Mouse (Mus musculus): ENCODE measurements around the gene Clk3. TPM values are rescaled to one million over a fixed set of nuclear protein-coding genes. Genes with fewer than 3 reads are reported as not detected.
"Not testable (repeated sequence)": the region's sequence is repeated elsewhere in the genome, so short reads cannot be mapped to it uniquely, and the experiment has no call there.

Gene Clk3
- polyA plus RNA-seq, 1 experiment from 2014 or later = 90.2 TPM

- H3K4me3 ChIP-seq (replicated peaks) = no peak overlapping the region
- no peak for ATAC-seq (ENCODE audit: low FRiP score)
- peaks cover 49% of the 10 kb centered on the region for H3K36me3 ChIP-seq (replicated peaks)
- peaks cover 12% of the 10 kb centered on the region for H3K4me1 ChIP-seq
- H3K27ac ChIP-seq = no peak overlapping the region
- H3K27me3 ChIP-seq = no peaks in the 10 kb centered on the region
- no peak overlapping the region for H3K4me2 ChIP-seq
- 85% methylated on average over 2 of the region's 2 CpGs for WGBS
- H3K9me3 ChIP-seq = peaks cover 5% of the 10 kb centered on the region; the same call in 1 of the 2 replicates
- H3K9ac ChIP-seq = no peak overlapping the region
Observed at GRCm38 (mm10) chr9:57712194-57712593, 53.5 kb downstream of the Clk3 start.

GRCm38 (mm10) chr9:57710214-57710613 is 55.4 kb downstream of the Clk3 start:
- WGBS = 93% methylated on average over 5 of the region's 5 CpGs
- H3K27ac ChIP-seq; H3K9ac ChIP-seq; H3K4me3 ChIP-seq (replicated peaks); H3K4me2 ChIP-seq; H3K9me3 ChIP-seq; H3K27me3 ChIP-seq; ATAC-seq (ENCODE audit: low FRiP score): not testable (repeated sequence)
- Histone ChIP-seq H3K36me3 (replicated peaks) (peaks cover 29% of the 10 kb centered on the region), H3K4me1 (peaks cover 12% of the 10 kb centered on the region)

GRCm38 (mm10) chr9:57708720-57709274 is 56.9 kb downstream of the Clk3 start:
- H3K9me3 ChIP-seq = peaks cover 5% of the 10 kb centered on the region; the same call in 1 of the 2 replicates
- H3K27me3 ChIP-seq = no peaks in the 10 kb centered on the region
- H3K4me3 ChIP-seq (replicated peaks) = peak overlapping the region; percentile 96
- peaks cover 12% of the 10 kb centered on the region for H3K4me1 ChIP-seq
- peak overlapping the region; percentile 79 for H3K27ac ChIP-seq
- ATAC-seq (ENCODE audit: low FRiP score) = peak; percentile 80
- peak overlapping the region; percentile 85 for H3K4me2 ChIP-seq
- 5% methylated on average over 39 of the region's 39 CpGs for WGBS
- peaks cover 18% of the 10 kb centered on the region for H3K36me3 ChIP-seq (replicated peaks)
- peak overlapping the region; percentile 94 for H3K9ac ChIP-seq

GRCm38 (mm10) chr9:57708068-57708719 is 57.5 kb downstream of the Clk3 start, which contains the start of gene Edc3:
Gene Edc3, plus strand, starts transcription at chr9:57708540.
- Histone ChIP-seq H3K4me1 (peaks cover 12% of the 10 kb centered on the region), H3K4me2 (peak within 1 kb of the TSS; percentile 85), H3K9ac (peak within 1 kb of the TSS; percentile 94)

GRCm38 (mm10) chr9:57706496-57706895 is 59.2 kb downstream of the Clk3 start:
- Histone ChIP-seq H3K4me2 (no peak overlapping the region), H3K4me1 (peaks cover 12% of the 10 kb centered on the region), H3K9ac (no peak overlapping the region), H3K4me3 (replicated peaks) (no peak overlapping the region), H3K36me3 (replicated peaks) (no peaks in the 10 kb centered on the region), H3K27ac (no peak overlapping the region), H3K9me3 (peaks cover 5% of the 10 kb centered on the region; the same call in 1 of the 2 replicates), H3K27me3 (no peaks in the 10 kb centered on the region)
- no peak for ATAC-seq (ENCODE audit: low FRiP score)
- 90% methylated on average over 3 of the region's 3 CpGs for WGBS

More at GRCm38 (mm10) chr9:57708068-57708719, 57.5 kb downstream of the Clk3 start, which contains the start of gene Edc3:
- WGBS = 0% methylated on average over 23 of the region's 23 CpGs
- H3K27me3 ChIP-seq = no peaks in the 10 kb centered on the region
- peaks cover 5% of the 10 kb centered on the region; the same call in 1 of the 2 replicates for H3K9me3 ChIP-seq
- peak within 1 kb of the TSS; percentile 96 for H3K4me3 ChIP-seq (replicated peaks)
- ATAC-seq (ENCODE audit: low FRiP score) = peak; percentile 95
- H3K36me3 ChIP-seq (replicated peaks) = peaks cover 13% of the 10 kb centered on the region
- peak within 1 kb of the TSS; percentile 79 for H3K27ac ChIP-seq

Other genes with a start within 250 kb of the Clk3 start
- 694 and 697 TPM in 2 replicates for gene Cox5a, start 244.6 kb downstream of the Clk3 start, polyA plus RNA-seq (2016; fragmentation: Nextera tagmentation; extraction: Ambion mirVana)
- gene Fam219b, start 228.3 kb downstream of the Clk3 start, polyA plus RNA-seq (2016; fragmentation: Nextera tagmentation; extraction: Ambion mirVana) = 18.2 and 19.3 TPM in 2 replicates
- 62.3 and 62.5 TPM in 2 replicates for gene Mpi, start 213.1 kb downstream of the Clk3 start, polyA plus RNA-seq (2016; fragmentation: Nextera tagmentation; extraction: Ambion mirVana)
- 57.8 and 60.6 TPM in 2 replicates for gene Scamp2, start 204.9 kb downstream of the Clk3 start, polyA plus RNA-seq (2016; fragmentation: Nextera tagmentation; extraction: Ambion mirVana)
- 19.9 and 24.1 TPM in 2 replicates for gene Ulk3, start 176.4 kb downstream of the Clk3 start, polyA plus RNA-seq (2016; fragmentation: Nextera tagmentation; extraction: Ambion mirVana)
- 0.65 TPM in 1 of 2 replicates, not detected in the other for gene Cplx3, start 159.6 kb downstream of the Clk3 start, polyA plus RNA-seq (2016; fragmentation: Nextera tagmentation; extraction: Ambion mirVana)
- gene Lman1l, start 145.1 kb downstream of the Clk3 start, polyA plus RNA-seq (2016; fragmentation: Nextera tagmentation; extraction: Ambion mirVana) = not detected in 2 replicates
- 28.6 and 29.8 TPM in 2 replicates for gene Csk, start 112.2 kb downstream of the Clk3 start, polyA plus RNA-seq (2016; fragmentation: Nextera tagmentation; extraction: Ambion mirVana)
- not detected in 2 replicates for gene Cyp1a2, start 82.2 kb downstream of the Clk3 start, polyA plus RNA-seq (2016; fragmentation: Nextera tagmentation; extraction: Ambion mirVana)
- not detected in 2 replicates for gene Cyp1a1, start 77.9 kb downstream of the Clk3 start, polyA plus RNA-seq (2016; fragmentation: Nextera tagmentation; extraction: Ambion mirVana)
- 39.4 and 40.2 TPM in 2 replicates for gene Edc3, start 57.3 kb downstream of the Clk3 start, polyA plus RNA-seq (2016; fragmentation: Nextera tagmentation; extraction: Ambion mirVana)
- gene Arid3b, start 70.9 kb upstream of the Clk3 start, polyA plus RNA-seq (2016; fragmentation: Nextera tagmentation; extraction: Ambion mirVana) = 20.3 and 20.6 TPM in 2 replicates
- gene Ubl7, start 145.1 kb upstream of the Clk3 start, polyA plus RNA-seq (2016; fragmentation: Nextera tagmentation; extraction: Ambion mirVana) = 129 and 138 TPM in 2 replicates
- 0.43 and 1.4 TPM in 2 replicates for gene Sema7a, start 174.3 kb upstream of the Clk3 start, polyA plus RNA-seq (2016; fragmentation: Nextera tagmentation; extraction: Ambion mirVana)
- gene Cyp11a1, start 240.6 kb upstream of the Clk3 start, polyA plus RNA-seq (2016; fragmentation: Nextera tagmentation; extraction: Ambion mirVana) = 0.19 and 0.45 TPM in 2 replicates